Mouse (Mus musculus): ENCODE data around the gene Csrnp1. TPM values are rescaled to one million over a fixed set of nuclear protein-coding genes. Genes with fewer than 3 reads are reported as not detected.

Gene Csrnp1
- polyA plus RNA-seq, 1 experiment from 2014 or later: 1.6 TPM

DNA sequence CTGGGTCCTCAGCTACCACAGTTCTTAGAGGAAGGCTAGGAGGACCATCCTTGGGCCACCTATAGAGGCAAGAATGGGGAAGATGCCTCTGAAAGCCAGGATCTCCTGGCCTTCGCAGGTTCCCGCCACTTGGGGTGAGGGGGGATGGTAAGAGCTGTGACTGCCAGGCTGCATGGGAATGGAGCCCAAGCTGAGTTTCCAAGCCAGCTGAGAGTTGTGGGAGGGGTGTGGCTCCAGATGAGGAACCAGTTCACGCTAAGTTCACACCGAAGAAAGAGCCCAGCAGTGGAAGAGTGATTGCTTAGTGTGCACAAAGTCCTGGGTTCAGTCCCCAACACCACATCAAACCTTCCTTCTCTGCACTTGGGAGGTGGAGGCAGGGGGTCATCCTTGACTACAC, 22.2 kb downstream of the Csrnp1 start:
- 73% methylated on average over 4 of the region's 4 CpGs for WGBS
- Histone ChIP-seq H3K4me2 (ENCODE audit: low read depth, low read length, severe bottlenecking) (no peak overlapping the region), H3K4me3 (ENCODE audit: low read depth, low read length) (no peak overlapping the region), H3K27ac (ENCODE audit: low read depth, low read length) (no peak overlapping the region), H3K36me3 (ENCODE audit: control insufficient read depth, insufficient read depth, low read length) (no peaks in the 10 kb centered on the region), H3K9ac (ENCODE audit: low read length) (no peak overlapping the region), H3K9me3 (ENCODE audit: control insufficient read depth, low read length) (no peaks in the 10 kb centered on the region), H3K27me3 (ENCODE audit: control insufficient read depth, insufficient read depth, low read length) (no peaks in the 10 kb centered on the region), H3K4me1 (replicated peaks; ENCODE audit: control insufficient read depth, insufficient read depth, low read length) (no peaks in the 10 kb centered on the region)
- no peak for ATAC-seq (replicated peaks; ENCODE audit: low FRiP score)
- no peak for DNase-seq (ENCODE audit: low spot score)

DNA sequence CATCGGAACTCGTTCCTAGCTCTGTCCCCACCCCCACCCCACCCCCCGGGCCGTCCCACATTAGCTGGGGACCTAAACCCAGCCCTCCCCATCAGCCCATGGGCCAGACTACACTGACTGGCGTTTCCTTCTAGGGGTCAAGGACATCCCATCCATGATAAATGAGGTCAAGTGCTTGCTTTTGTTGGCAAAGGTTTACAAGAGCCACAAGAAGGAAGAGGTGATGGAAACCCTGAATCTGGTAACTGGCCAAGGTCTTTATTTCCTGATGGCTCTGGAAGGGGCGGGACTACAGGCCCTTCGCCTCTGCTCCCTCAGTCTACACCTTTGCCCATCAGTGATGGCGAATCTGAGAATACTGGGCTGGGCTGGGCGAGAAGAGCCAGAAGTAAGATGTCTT, 25.6 kb downstream of the Csrnp1 start:
- DNase-seq (ENCODE audit: low spot score): no peak
- H3K4me2 ChIP-seq (ENCODE audit: low read depth, low read length, severe bottlenecking): no peak overlapping the region
- 84% methylated on average over 9 of the region's 9 CpGs for WGBS
- no peaks in the 10 kb centered on the region for H3K27me3 ChIP-seq (ENCODE audit: control insufficient read depth, insufficient read depth, low read length)
- H3K4me3 ChIP-seq (ENCODE audit: low read depth, low read length): no peak overlapping the region
- no peaks in the 10 kb centered on the region for H3K36me3 ChIP-seq (ENCODE audit: control insufficient read depth, insufficient read depth, low read length)
- H3K27ac ChIP-seq (ENCODE audit: low read depth, low read length): no peak overlapping the region
- H3K4me1 ChIP-seq (replicated peaks; ENCODE audit: control insufficient read depth, insufficient read depth, low read length): no peaks in the 10 kb centered on the region
- ATAC-seq (replicated peaks; ENCODE audit: low FRiP score): no peak
- no peak overlapping the region for H3K9ac ChIP-seq (ENCODE audit: low read length)
- H3K9me3 ChIP-seq (ENCODE audit: control insufficient read depth, low read length): no peaks in the 10 kb centered on the region

DNA sequence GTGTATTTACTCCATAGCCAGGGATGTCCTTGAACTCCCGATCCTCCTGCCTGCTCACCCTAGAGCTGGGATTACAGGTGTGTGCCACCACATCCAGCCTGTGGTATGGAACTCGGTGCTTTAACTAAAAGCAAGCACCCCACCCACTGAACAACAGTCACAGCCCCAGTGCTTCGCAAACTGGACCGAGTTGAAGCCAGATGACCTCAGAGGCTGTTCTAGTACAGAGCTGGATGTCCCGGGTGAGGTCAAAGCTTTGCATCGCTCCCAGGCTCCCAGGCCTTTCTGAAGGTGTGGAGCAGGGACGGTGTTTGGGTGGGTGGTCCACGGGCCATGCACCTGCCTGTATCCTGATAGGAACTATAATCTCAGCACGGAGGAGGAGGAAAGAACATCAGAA, 33.1 kb downstream of the Csrnp1 start:
- Histone ChIP-seq H3K27me3 (ENCODE audit: control insufficient read depth, insufficient read depth, low read length) (no peaks in the 10 kb centered on the region), H3K4me3 (ENCODE audit: low read depth, low read length) (no peak overlapping the region), H3K4me1 (replicated peaks; ENCODE audit: control insufficient read depth, insufficient read depth, low read length) (no peaks in the 10 kb centered on the region), H3K4me2 (ENCODE audit: low read depth, low read length, severe bottlenecking) (no peak overlapping the region), H3K36me3 (ENCODE audit: control insufficient read depth, insufficient read depth, low read length) (no peaks in the 10 kb centered on the region), H3K9ac (ENCODE audit: low read length) (no peak overlapping the region), H3K27ac (ENCODE audit: low read depth, low read length) (no peak overlapping the region), H3K9me3 (ENCODE audit: control insufficient read depth, low read length) (no peaks in the 10 kb centered on the region)
- ATAC-seq (replicated peaks; ENCODE audit: low FRiP score): no peak
- no peak for DNase-seq (ENCODE audit: low spot score)
- WGBS: 84% methylated on average over 9 of the region's 9 CpGs

DNA sequence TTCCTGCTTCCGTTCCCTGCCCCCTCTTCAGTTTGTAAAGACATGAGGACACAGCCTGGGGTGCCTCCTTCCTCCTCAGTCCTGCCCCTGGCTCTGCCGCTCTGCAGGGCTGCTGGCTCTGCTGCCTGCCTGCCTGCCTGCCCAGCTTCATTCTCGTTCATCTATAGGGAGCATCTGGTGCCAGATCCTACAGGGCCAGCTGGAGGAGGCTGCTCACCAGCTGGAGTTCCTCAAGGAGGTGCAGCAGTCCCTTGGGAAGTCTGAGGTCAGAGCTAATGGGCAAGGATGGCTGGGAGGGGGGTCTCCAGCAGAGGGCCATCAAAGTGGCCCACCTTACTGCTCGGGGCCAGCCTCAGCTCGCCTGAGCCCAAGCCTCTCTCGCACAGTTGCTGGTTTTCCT, 34.0 kb downstream of the Csrnp1 start:
- Histone ChIP-seq H3K36me3 (ENCODE audit: control insufficient read depth, insufficient read depth, low read length) (no peaks in the 10 kb centered on the region), H3K4me3 (ENCODE audit: low read depth, low read length) (no peak overlapping the region), H3K27me3 (ENCODE audit: control insufficient read depth, insufficient read depth, low read length) (no peaks in the 10 kb centered on the region), H3K27ac (ENCODE audit: low read depth, low read length) (no peak overlapping the region), H3K9me3 (ENCODE audit: control insufficient read depth, low read length) (no peaks in the 10 kb centered on the region), H3K9ac (ENCODE audit: low read length) (no peak overlapping the region), H3K4me2 (ENCODE audit: low read depth, low read length, severe bottlenecking) (no peak overlapping the region), H3K4me1 (replicated peaks; ENCODE audit: control insufficient read depth, insufficient read depth, low read length) (no peaks in the 10 kb centered on the region)
- no peak for DNase-seq (ENCODE audit: low spot score)
- 62% methylated on average over 6 of the region's 6 CpGs for WGBS
- ATAC-seq (replicated peaks; ENCODE audit: low FRiP score): no peak

DNA sequence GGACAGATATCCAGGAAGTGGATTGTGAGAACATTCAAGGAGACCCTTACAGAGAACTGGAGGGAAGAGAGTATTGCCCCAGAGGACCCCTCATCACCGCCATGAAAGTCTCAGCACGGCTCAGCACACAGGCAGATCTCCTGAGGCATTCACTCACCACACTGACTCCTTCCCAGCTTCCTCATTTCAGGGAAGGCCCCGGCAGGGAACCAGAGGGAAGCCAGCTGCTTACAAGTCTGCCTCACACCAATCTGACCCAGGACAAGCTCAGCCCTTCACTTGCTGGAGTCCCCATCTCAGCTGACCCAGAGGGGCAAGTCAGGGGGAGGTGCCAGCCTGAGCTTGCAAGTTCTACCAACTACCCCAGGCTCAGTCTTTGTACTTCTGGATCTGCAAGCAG, 35.7 kb downstream of the Csrnp1 start:
- Histone ChIP-seq H3K4me1 (replicated peaks; ENCODE audit: control insufficient read depth, insufficient read depth, low read length) (no peaks in the 10 kb centered on the region), H3K4me3 (ENCODE audit: low read depth, low read length) (no peak overlapping the region), H3K9me3 (ENCODE audit: control insufficient read depth, low read length) (no peaks in the 10 kb centered on the region), H3K27ac (ENCODE audit: low read depth, low read length) (no peak overlapping the region), H3K4me2 (ENCODE audit: low read depth, low read length, severe bottlenecking) (no peak overlapping the region), H3K27me3 (ENCODE audit: control insufficient read depth, insufficient read depth, low read length) (no peaks in the 10 kb centered on the region), H3K9ac (ENCODE audit: low read length) (no peak overlapping the region), H3K36me3 (ENCODE audit: control insufficient read depth, insufficient read depth, low read length) (no peaks in the 10 kb centered on the region)
- ATAC-seq (replicated peaks; ENCODE audit: low FRiP score) (no peak), DNase-seq (ENCODE audit: low spot score) (no peak)
- 63% methylated on average over 3 of the region's 3 CpGs for WGBS

DNA sequence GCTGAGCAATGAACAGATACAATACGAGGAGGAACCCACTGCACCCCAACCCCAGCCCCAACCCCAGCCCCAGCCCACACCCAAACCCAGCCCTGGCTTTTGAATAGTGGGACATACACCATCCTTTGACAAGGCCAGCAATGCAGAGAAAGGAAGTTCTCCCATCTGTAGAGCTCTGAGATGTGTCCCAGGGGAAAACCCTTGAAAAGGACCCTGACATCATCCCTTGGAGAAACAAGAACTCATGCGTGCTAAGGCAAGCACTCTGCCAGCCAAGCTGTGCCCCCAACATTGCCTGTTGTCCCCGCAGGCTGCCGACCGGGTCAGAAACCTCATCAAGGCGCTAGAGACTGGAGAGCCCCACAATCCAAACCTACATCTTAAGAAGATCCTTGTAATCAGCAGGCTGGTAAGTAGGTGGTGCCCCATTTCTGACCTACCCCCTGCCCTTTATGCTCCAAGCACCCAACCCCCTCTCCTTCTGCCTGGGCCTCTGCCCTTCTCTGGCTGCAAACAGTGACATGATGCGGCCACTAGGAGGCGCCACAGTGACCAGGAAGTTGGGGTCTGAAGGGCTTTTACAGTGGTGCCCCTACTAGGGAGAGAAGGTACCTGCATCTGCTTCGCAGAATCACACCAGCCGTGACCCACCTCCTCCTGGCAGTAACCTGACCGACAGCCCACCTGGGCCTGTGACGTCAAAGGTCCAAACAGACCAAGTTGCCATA, 39.1 kb downstream of the Csrnp1 start:
- Histone ChIP-seq H3K36me3 (ENCODE audit: control insufficient read depth, insufficient read depth, low read length) (no peaks in the 10 kb centered on the region), H3K27ac (ENCODE audit: low read depth, low read length) (no peak overlapping the region), H3K4me2 (ENCODE audit: low read depth, low read length, severe bottlenecking) (no peak overlapping the region), H3K9ac (ENCODE audit: low read length) (no peak overlapping the region), H3K4me1 (replicated peaks; ENCODE audit: control insufficient read depth, insufficient read depth, low read length) (no peaks in the 10 kb centered on the region), H3K4me3 (ENCODE audit: low read depth, low read length) (no peak overlapping the region), H3K9me3 (ENCODE audit: control insufficient read depth, low read length) (no peaks in the 10 kb centered on the region), H3K27me3 (ENCODE audit: control insufficient read depth, insufficient read depth, low read length) (no peaks in the 10 kb centered on the region)
- DNase-seq (ENCODE audit: low spot score): no peak
- no peak for ATAC-seq (replicated peaks; ENCODE audit: low FRiP score)
- WGBS: 77% methylated on average over 12 of the region's 12 CpGs

DNA sequence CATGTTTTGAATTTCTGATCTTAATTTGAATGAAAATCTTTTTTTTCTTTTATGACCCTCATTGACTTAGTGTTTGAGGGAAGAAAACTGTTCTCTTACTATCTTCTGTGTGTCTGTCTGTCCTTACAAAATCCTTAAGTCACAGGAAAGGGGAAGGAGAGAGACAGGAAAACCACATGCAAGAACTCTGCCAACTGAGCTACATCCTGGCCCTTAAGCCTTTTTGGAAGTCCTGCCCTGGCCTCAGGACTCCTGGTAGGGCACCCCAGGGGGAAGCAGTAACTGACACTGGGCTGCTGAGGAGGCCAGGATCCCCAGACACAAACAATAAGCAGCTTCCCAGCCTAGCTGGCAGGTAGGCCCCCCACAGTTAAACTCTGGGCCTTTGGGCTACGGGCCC, 41.1 kb downstream of the Csrnp1 start:
- DNase-seq (ENCODE audit: low spot score) (no peak), ATAC-seq (replicated peaks; ENCODE audit: low FRiP score) (no peak)
- Histone ChIP-seq H3K9me3 (ENCODE audit: control insufficient read depth, low read length) (no peaks in the 10 kb centered on the region), H3K4me2 (ENCODE audit: low read depth, low read length, severe bottlenecking) (no peak overlapping the region), H3K9ac (ENCODE audit: low read length) (no peak overlapping the region), H3K27me3 (ENCODE audit: control insufficient read depth, insufficient read depth, low read length) (no peaks in the 10 kb centered on the region), H3K36me3 (ENCODE audit: control insufficient read depth, insufficient read depth, low read length) (no peaks in the 10 kb centered on the region), H3K27ac (ENCODE audit: low read depth, low read length) (no peak overlapping the region), H3K4me1 (replicated peaks; ENCODE audit: control insufficient read depth, insufficient read depth, low read length) (no peaks in the 10 kb centered on the region), H3K4me3 (ENCODE audit: low read depth, low read length) (no peak overlapping the region)
- 29% methylated on average over 1 of the region's 1 CpGs for WGBS

DNA sequence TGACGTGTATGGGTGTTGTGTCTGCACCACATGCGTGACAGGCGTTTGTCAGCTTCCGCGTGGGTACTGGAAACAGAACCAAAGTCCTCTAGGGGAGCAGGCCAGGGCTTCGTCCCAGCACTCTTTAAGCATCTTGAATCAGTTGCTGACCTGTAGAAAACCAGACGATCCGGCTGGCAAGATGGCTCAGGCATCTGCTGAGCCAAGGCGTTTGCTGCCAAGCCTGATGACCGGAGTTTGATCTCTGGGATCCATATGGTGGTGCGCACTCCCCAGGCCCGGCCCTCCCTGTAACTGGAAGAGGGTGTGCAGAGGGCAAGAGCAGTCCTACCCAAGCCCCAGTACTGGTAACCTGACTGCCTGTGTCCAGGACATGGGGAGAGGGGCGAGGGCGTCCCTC, 42.6 kb downstream of the Csrnp1 start:
- Histone ChIP-seq H3K27ac (ENCODE audit: low read depth, low read length) (no peak overlapping the region), H3K9me3 (ENCODE audit: control insufficient read depth, low read length) (no peaks in the 10 kb centered on the region), H3K4me3 (ENCODE audit: low read depth, low read length) (no peak overlapping the region), H3K27me3 (ENCODE audit: control insufficient read depth, insufficient read depth, low read length) (no peaks in the 10 kb centered on the region), H3K4me2 (ENCODE audit: low read depth, low read length, severe bottlenecking) (no peak overlapping the region), H3K4me1 (replicated peaks; ENCODE audit: control insufficient read depth, insufficient read depth, low read length) (no peaks in the 10 kb centered on the region), H3K9ac (ENCODE audit: low read length) (no peak overlapping the region), H3K36me3 (ENCODE audit: control insufficient read depth, insufficient read depth, low read length) (no peaks in the 10 kb centered on the region)
- DNase-seq (ENCODE audit: low spot score) (no peak), ATAC-seq (replicated peaks; ENCODE audit: low FRiP score) (no peak)
- WGBS: 94% methylated on average over 14 of the region's 14 CpGs

DNA sequence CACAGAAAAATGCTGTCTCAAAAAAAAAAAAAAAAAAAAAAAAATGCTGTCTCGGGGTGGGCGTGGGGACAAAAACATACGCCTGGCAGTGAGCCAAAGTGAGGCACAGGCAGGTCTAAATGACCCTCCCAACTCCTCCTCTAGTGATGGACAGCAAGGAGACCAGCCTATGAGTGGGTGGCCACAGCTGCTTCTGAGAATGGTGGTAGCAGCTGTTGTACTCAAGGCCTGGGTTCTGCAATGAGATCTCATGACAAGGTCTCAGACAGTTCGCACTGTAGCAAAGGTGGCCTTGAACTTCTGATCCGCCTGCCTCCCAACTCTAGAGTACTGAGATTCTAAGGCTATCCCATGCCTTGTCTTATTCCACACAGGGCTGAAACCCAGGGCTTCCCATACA, 43.1 kb downstream of the Csrnp1 start:
- H3K36me3 ChIP-seq (ENCODE audit: control insufficient read depth, insufficient read depth, low read length): no peaks in the 10 kb centered on the region
- no peak overlapping the region for H3K4me3 ChIP-seq (ENCODE audit: low read depth, low read length)
- H3K4me1 ChIP-seq (replicated peaks; ENCODE audit: control insufficient read depth, insufficient read depth, low read length): no peaks in the 10 kb centered on the region
- ATAC-seq (replicated peaks; ENCODE audit: low FRiP score) (no peak), DNase-seq (ENCODE audit: low spot score) (no peak)
- H3K27ac ChIP-seq (ENCODE audit: low read depth, low read length): no peak overlapping the region
- WGBS: 87% methylated on average over 5 of the region's 5 CpGs
- H3K9me3 ChIP-seq (ENCODE audit: control insufficient read depth, low read length): no peaks in the 10 kb centered on the region
- H3K9ac ChIP-seq (ENCODE audit: low read length): no peak overlapping the region
- no peak overlapping the region for H3K4me2 ChIP-seq (ENCODE audit: low read depth, low read length, severe bottlenecking)
- no peaks in the 10 kb centered on the region for H3K27me3 ChIP-seq (ENCODE audit: control insufficient read depth, insufficient read depth, low read length)

All from forebrain, embryonic 11.5 days (tissue).